Mouse (Mus musculus) adipocyte (in vitro differentiated cells): ENCODE measurements at regions not wholly inside any gene's neighbourhood (a gene's known extent, or its start where the extent isn't known, plus 50 kb on each side); places are given as distances from the start of the nearest gene placed in this dataset.

Experiments used
- DNase-seq: peaks from one replicate; pipeline ENCODE4 v3.0.0-alpha.2; 2016; ENCODE audit warnings: low spot score

DNA sequence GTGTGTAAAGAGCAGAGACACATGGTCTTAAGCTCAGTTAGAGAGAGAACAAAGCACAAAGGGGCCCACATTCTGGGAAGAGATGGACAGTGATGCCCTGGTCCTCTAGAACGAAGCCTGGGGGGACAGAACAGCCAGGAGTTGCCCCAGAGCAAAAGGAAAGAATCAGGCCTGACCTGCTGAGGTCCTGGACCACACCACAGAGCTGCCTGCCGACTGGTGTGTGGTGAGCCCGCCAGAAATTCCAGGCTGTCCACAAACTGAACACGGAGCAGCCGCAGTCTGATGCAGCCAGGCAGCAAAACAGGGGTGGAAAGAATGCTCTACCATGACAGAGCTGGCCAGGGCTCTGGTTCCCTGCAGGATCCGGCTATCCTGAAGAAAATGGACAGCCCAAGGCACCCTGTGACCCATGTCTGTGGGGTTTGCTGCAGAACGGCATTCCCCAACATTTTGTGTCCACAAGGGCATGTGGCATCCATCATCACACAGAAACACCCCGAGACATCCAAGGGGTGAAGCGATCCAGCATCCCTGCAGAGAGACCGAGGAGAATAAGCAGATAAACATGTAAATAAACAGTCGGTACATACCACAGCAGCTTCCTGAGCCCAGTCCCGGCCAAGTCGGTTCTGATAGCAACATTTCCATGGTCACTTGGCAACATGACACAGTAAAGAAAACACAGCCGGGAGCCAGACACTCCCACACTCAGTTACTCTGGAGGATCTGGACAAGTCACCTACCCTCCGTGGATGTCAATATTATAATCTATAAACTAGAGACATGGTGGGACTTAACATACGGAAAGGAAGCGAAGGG is 65.3 kb upstream of the Pomp start:
- no peak for DNase-seq

DNA sequence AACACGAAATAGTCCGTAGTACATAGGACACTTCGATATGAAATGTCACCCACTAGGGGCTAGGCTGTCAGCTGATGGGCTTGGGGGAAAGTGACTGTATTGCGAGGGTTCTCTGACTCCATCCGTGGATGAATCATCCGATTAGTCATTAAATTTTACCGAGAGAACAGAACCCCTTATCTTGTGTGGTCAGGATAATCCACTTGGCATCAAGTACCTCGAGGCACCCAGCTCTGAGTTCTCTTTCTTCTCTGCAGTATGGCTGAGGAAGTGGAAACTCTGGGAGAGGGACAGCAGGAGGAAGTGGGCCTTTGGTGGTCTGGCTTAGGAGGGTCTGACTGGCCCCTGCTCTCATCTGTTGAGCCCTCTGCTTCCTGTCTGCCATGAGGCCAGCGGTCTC is 67.2 kb upstream of the Pomp start:
- DNase-seq, result no peak

DNA sequence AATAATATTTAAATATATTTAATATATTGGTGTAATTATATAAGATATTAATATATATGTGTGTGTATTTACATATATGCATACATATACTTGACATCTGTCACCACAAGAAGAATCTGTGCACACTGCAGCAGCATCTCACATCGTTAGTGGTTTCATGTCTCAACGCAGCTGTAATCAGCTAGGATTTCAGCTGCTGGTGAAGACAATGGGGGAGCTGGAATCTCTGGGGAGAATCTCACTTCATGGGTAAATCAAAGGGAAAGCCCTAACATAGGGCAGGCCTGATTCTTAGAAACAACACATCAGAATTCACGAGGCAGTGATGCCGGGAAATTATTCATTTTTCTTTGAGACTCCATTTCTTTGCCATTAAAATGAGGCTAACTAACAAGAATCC is 66.8 kb upstream of the Flt1 start:
- no peak for DNase-seq

- no peak for DNase-seq
These were observed 65.3 kb upstream of the Flt1 start for GRCm38 (mm10) chr5:147791121-147791520.

GRCm38 (mm10) chr5:147788496-147788895 is 62.7 kb upstream of the Flt1 start:
- peak; percentile 38 for DNase-seq

DNA sequence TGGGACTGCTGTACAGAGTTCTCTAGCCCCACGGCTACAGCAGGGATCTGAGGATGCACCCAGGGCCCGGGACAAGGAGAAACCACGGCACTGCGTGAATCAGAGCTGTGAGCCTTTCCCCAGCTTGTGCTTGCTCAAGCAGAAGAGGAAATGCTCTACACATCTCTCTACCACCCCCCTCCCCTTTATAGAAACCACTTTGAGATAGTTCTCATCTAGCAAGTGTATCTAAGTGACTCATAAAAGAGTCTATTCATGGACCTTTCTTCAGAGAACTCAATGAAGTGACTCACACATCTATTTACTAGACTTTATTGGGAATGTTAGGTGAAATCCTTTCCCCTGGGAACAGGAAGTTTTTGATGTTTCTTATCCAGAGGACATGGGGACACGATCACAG is 61.0 kb upstream of the Flt1 start:
- no peak for DNase-seq

DNA sequence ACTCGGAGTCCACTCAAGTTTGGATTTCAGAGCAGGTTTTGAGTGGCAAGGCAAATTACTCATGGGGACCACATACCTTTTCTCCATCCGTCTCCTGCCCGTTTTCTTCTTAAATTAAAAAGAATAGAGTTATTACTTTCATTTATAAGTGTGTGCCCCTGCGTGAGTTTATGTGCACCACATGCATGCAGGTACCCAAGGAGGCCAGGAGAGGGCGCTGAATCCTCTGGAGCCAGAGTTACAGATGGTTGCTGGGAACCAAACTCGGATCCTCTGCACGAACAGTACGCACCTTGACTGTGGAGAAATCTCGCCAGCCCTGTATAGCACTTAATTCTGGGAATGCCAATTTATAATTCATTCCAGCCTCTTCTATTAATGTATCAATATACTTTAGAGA is 58.3 kb upstream of the Flt1 start:
- DNase-seq, result no peak

DNA sequence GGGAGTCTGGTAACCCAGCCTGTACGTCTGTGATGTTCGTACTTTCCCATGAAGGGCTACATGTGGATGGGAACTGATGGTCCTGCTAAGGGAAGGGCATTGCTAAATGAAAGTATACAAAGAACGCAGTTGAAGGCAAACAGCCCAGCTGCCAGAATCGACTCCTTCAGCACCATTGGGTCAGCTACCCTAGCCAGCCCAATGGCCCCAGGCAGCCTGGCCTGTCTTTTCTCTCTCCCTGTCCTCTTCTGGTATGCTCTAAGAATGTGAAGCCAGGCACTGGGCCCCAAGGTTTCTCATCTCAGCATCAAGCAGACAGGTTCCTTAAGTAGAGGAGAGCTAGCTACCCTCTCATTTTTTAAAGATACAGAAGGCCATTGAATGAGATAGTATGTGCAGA is 57.7 kb upstream of the Flt1 start:
- DNase-seq, result no peak

DNA sequence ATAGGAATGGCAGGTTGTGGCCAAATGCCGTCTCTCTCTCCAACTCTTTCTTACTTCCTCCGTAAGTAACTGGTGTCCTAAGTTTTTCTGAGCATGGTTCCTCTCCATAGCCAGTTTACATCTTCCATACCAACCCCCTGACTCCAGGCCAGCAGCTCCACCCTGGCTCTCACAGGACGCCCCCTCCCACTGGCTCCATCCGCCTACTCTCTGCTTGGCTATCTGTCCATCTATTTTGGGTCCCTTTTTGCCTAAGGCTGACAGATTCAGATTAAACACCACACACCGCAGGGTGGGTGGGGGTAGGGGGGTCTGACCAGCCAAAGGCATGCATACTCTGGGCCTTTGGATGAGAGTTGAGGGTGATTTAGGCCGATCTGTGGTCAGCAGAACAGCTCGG is 57.0 kb upstream of the Flt1 start:
- DNase-seq, result no peak

- no peak for DNase-seq
These were observed 56.5 kb upstream of the Flt1 start for GRCm38 (mm10) chr5:147782241-147782681.

GRCm38 (mm10) chr5:147781215-147781614 is 55.4 kb upstream of the Flt1 start:
- no peak for DNase-seq

DNA sequence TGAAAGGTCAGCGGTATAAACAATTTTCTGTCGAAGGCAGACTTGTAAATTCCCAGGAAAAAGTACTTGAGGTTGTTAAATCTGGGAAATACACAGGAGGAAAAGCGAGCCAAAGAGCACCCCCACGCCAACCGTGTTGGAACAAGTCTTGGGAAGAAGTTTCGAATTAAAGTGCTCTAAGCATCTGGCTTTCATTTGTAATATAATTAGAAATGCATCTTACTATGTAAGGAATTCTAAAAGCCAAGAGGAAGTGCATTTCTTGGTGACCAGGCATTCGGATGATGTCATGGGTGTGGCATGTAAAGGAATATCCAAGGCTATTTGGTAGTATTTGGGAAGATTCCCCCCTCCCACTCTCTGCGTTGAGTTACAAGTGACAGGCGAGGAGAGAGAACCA is 52.7 kb upstream of the Flt1 start:
- DNase-seq, result peak; percentile 30
